Mouse (Mus musculus) urinary bladder, postnatal 14 days (tissue): ENCODE measurements around the gene Muc16.

Experiments
- DNase-seq: peaks from one replicate; pipeline ENCODE4 v3.0.0; 2021; ENCODE audit warnings: low spot score

The Muc16 gene

DNA sequence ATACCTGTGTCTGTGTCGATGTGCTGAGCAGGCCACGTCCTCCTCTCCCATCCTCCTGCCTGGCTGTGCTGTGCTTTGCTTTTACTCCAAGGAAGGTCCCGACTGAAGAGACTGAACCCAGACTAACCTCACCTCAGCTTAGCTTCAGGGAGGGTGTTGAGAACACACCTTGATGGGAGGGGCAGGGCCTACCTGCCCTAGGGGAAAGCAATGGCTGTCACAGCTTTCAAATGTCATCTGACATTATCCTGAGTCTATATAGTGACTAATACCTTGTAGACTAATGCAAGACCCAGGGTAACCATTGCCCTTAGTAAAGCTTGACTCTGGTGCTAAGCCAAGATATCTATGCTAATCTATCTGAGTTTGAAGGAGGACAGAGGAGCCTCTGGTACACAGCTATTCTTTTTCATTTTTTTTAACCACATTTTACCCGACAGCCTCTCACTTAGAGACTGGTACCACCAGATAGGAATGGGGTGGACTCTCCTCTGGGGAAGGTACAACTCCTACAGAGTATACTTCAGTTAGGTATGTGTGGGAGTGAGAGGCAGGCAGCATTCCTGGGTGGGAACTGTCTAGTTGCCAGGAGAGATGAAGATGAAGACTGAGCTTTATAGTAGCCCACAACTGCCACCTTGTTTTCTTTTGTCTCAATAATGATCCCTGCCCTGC lies at the start of gene Muc16:
Gene Muc16 (minus strand): TSS at position 51 of the 675 bp plus-strand sequence.
- DNase-seq: no peak

DNA sequence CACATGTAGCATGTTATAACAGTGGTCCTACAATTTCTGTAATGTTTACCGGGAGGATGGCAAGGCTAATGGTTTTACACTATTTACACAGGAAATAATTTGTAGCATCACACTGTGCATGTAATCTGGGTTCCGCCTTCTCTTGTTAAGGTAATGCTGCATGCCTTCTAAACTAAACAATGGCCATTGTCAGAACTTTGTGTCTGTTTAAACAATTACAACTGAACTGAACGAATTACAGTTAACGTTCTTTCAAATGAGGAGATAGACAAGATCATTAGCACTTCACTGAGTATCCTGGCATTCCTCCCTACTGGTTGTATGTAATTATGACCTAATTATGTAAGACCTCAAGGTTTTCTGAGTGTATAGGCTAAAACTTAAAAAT lies 48.4 kb upstream of the Muc16 start:
- no peak for DNase-seq

- no peak for DNase-seq
These were observed 47.8 kb upstream of the Muc16 start for GRCm38 (mm10) chr9:18721931-18722711.

DNA sequence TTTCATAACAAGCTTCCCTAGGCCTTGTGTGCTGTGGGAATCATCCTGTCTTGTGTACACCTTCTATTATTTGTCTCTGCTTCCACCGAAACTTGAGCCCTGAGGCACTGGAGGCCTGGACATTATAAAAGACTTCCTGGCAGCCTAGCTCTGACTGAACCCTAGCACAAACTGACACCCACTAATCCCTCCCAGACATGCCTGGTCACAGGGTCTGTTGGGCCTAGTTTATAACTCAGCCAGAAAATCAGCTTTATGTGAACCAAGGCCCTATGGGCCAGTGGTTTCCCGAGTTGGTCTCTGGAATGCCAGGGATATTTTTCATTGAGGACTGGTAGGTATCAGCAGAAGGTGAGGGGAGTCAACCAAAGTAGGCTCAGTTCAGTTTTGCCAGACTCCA lies 46.7 kb upstream of the Muc16 start:
- DNase-seq: no peak

- DNase-seq: no peak
These were observed 31.3 kb upstream of the Muc16 start for GRCm38 (mm10) chr9:18705628-18706027.

DNA sequence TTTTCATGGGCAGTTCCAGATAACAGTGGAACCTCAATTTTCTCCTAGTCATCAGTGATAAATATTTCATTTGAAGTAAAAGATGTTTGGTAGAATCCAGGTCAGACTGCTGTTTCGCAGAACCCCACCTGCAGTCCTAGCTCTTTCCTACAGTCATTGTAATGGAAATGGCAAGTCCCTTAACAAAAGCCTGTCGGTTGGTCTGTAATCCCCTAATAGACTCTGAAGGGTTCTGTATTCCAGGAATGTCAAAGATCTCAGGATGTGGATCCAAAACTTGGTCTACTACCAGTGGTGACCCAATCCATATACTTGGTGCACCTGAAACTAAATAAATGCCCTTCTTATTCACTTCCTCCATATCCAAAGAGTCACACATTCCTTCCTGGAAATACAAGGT lies 76.0 kb downstream of the Muc16 start:
- DNase-seq: no peak

DNA sequence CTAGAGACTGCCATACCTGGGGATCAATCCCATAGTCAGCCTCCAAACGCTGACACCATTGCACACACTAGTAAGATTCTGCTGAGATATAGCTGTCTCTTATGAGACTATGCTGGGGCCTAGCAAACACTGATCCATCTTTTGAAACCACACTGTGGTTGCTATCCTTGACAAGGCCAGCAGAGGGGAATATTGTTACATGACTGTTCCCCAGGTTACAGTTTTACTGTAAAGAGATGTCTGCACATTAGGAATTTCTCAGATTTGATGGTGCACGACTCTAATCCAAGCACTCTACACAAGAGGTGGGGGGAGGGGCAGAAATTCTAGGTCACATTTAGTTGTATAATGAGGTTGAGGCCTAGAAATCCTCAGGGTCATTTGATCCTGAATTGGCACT lies 166.2 kb downstream of the Muc16 start:
- no peak for DNase-seq

DNA sequence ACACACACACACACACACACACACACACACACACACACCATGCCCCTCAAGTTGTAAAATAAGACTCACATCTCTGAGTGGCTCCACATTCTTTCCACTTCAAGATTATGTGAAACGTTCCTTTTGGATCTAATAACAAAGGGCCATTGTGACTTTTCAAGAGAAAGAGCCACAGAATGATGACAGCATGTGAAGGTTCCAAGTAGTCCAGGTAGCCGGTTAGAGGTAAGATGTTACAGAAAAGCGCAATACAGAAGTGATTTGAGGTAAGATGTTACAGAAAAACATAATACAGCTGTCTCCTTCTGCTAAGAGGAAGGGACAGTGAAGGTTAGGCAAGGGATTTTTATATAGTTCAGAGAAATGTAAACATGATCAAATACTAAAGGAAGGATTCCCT lies 196.2 kb downstream of the Muc16 start, which contains the start of the genes Zfp558 and Mbd3l1:
Gene Zfp558 (minus strand): TSS at position 101 of the 400 bp plus-strand sequence.
Gene Mbd3l1 (plus strand): TSS at position 192 of the 400 bp plus-strand sequence.
- DNase-seq: no peak

GRCm38 (mm10) chr9:18473324-18474128 lies 200.8 kb downstream of the Muc16 start:
- DNase-seq: peak; percentile 68

DNA sequence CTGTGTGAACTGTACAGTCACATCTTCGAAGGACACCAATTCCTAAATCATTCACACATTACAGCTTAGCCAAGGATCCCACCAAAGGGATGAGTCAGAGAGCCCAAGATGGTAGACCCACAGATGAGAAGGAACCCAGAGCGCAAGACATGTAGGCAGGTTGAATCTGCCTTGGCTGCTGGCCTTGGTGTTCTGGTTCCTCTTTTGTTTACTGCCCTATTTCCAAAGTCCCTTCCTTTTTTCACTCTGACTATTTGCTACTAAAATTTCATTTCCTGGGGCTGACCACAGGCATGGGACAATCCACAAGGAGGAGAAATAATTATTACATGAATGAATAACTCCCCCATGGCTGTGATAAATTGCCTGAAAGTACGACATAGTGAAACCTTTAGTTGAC lies 206.3 kb downstream of the Muc16 start:
- no peak for DNase-seq

GRCm38 (mm10) chr9:18467350-18467749 lies 207.0 kb downstream of the Muc16 start:
- DNase-seq: no peak

GRCm38 (mm10) chr9:18456520-18456919 lies 217.8 kb downstream of the Muc16 start:
- no peak for DNase-seq
